8 mouse cellular contexts compared by ENCODE assay signal in genomic region chr3:83055281-83056038, GRCm38 (mm10). TPM values are rescaled to one million over a fixed set of nuclear protein-coding genes. Genes with fewer than 3 reads are reported as not detected.
DNase-seq lines count a peak whose midpoint lies in the region; ATAC-seq lines count a peak whose summit lies in the region.

TSS of gene Plrg1 (plus strand) at chr3:83055522.

- no peaks in the 10 kb centered on the region for H3K27me3 ChIP-seq in heart, embryonic 10.5 days (ENCODE audit: insufficient read depth, poor library complexity, severe bottlenecking)
- H3K27me3 ChIP-seq in kidney, embryonic 15.5 days: no peaks in the 10 kb centered on the region

- peak; percentile 98 for ATAC-seq in erythroblast, adult 5-6 weeks (replicated peaks; ENCODE audit: low FRiP score, poor library complexity, severe bottlenecking)
- peak; percentile 99 for ATAC-seq in kidney, embryonic 15.5 days (replicated peaks; ENCODE audit: low FRiP score)
- peak; percentile 93 for ATAC-seq in monocyte, adult 5-6 weeks (replicated peaks; ENCODE audit: insufficient number of reproducible peaks, low FRiP score, low TSS enrichment, poor library complexity, severe bottlenecking)

- under 1% methylated on average over 60 of the region's 61 CpGs for WGBS in heart, embryonic 10.5 days
- WGBS in kidney, embryonic 15.5 days: under 1% methylated on average over 59 of the region's 61 CpGs

- H3K9me3 ChIP-seq in heart, embryonic 10.5 days: no peaks in the 10 kb centered on the region
- H3K9me3 ChIP-seq in kidney, embryonic 15.5 days (replicated peaks): no peaks in the 10 kb centered on the region

- peak within 1 kb of the TSS; percentile 78 for H3K4me3 ChIP-seq in heart, embryonic 10.5 days
- H3K4me3 ChIP-seq in kidney, embryonic 15.5 days (replicated peaks): peak within 1 kb of the TSS; percentile 89

- H3K4me2 ChIP-seq in kidney, embryonic 15.5 days: peak within 1 kb of the TSS; percentile 80

- H3K27ac ChIP-seq in heart, embryonic 10.5 days: peak within 1 kb of the TSS; percentile 88
- peak within 1 kb of the TSS; percentile 82 for H3K27ac ChIP-seq in kidney, embryonic 15.5 days

- peak; percentile 99 for DNase-seq in B cell, adult 2 months
- DNase-seq in brain, adult 2 months (ENCODE audit: low read depth, low spot score): peak; percentile 99
- peak; percentile 99 for DNase-seq in heart, embryonic 10.5 days (ENCODE audit: low spot score)
- peak; percentile 99 for DNase-seq in liver
- peak; percentile 98 to 99 for DNase-seq in spleen, postnatal 4 days (ENCODE audit: low spot score in 2 of 2)

- H3K9ac ChIP-seq in kidney, embryonic 15.5 days: peak within 1 kb of the TSS; percentile 81

- peaks cover 9% of the 10 kb centered on the region; the same call in 1 of the 2 replicates for H3K4me1 ChIP-seq in heart, embryonic 10.5 days
- peaks cover 12% of the 10 kb centered on the region for H3K4me1 ChIP-seq in kidney, embryonic 15.5 days

- H3K36me3 ChIP-seq in heart, embryonic 10.5 days: peaks cover 34% of the 10 kb centered on the region
- H3K36me3 ChIP-seq in kidney, embryonic 15.5 days: peaks cover 35% of the 10 kb centered on the region

RNA-seq across cellular contexts. Expression of gene Plrg1, which starts in this region (rescaled TPM):
- total RNA-seq in erythroblast, adult 5-6 weeks (2015; ENCODE audit: low replicate concordance): 18.3 and 23.6 TPM in 2 replicates
- 23.4 and 23.8 TPM in 2 replicates for total RNA-seq in erythroblast, adult 5-6 weeks (2017; ENCODE audit: low replicate concordance)
- polyA plus RNA-seq in heart, embryonic 10.5 days (2016; fragmentation: Nextera tagmentation; extraction: Ambion mirVana): 78.3 and 101 TPM in 2 replicates
- polyA plus RNA-seq in kidney, embryonic 15.5 days (2015; fragmentation: Nextera tagmentation; extraction: Ambion mirVana): 99.6 and 104 TPM in 2 replicates
- total RNA-seq in monocyte, adult 5-6 weeks (2017): 57.3 to 72.2 TPM (median 57.9 TPM) in 3 replicates

Comparison
In these comparisons a context has a peak if more than half of its experiments do, and no peak if none do; other contexts are left out.
1. Peak in every context shown above with its lines: DNase-seq, ATAC-seq, H3K4me3 ChIP-seq and H3K27ac ChIP-seq.